Mouse (Mus musculus) T-helper 17 cell (primary cell): ENCODE measurements around the gene Eef1g.

Experiments
- in situ Hi-C, 2 experiments: fragments of 300-600 bp; cut with MboI, MseI; formaldehyde crosslinking; loops; 1 replicate in 1 of 2; 2 replicates in 1 of 2; pipeline ENCODE4 v1.15.1; 2025; ENCODE audit warnings: high pct_unique_total_duplicates in 2 of 2

Gene Eef1g

DNA sequence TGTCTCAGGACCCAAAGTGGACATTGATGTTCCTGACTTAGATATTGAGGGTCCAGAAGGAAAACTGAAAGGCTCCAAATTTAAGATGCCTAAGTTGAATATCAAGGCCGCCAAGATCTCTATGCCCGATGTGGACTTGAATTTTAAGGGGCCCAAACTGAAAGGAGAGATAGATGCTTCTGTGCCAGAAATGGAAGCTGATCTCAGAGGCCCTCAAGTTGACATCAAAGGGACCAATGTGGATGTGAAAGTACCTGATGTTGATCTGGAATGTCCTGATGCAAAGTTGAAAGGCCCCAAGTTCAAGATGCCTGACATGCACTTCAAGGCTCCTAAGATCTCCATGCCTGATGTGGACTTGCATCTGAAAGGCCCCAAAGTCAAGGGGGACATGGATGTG, 40.1 kb downstream of the Eef1g start:
- in situ Hi-C loops = loop anchor here (25.0 kb wide), 3 partner anchors 420 to 830 kb away; partner anchors contain the start of genes Scgb2a2 (in 1 of the 2) and Slc22a8 (in 1 of the 2)

DNA sequence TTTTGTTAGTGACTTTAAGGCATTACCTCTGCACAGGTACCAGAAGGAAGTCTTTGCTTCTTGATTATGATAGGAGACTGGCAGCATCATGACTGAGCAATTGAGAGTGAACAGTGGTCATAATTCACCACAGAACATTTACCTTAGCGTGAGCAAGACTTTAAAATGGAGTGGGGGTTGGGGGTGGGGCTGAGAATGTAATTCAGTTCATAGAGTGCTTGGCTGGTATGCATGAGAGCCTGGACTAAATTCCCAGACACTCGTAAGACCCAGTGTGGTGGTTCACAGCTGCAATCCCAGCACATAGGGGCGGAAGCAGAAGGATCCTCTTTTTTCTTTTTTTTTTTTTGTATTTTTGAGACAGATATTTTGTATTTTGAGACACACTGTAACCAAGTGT, 52.5 kb downstream of the Eef1g start:
- in situ Hi-C loops = loop anchor here (25.0 kb wide), 3 partner anchors 432 to 818 kb away; partner anchors contain the start of genes Scgb2a2 (in 1 of the 2) and Slc22a8 (in 1 of the 2)

DNA sequence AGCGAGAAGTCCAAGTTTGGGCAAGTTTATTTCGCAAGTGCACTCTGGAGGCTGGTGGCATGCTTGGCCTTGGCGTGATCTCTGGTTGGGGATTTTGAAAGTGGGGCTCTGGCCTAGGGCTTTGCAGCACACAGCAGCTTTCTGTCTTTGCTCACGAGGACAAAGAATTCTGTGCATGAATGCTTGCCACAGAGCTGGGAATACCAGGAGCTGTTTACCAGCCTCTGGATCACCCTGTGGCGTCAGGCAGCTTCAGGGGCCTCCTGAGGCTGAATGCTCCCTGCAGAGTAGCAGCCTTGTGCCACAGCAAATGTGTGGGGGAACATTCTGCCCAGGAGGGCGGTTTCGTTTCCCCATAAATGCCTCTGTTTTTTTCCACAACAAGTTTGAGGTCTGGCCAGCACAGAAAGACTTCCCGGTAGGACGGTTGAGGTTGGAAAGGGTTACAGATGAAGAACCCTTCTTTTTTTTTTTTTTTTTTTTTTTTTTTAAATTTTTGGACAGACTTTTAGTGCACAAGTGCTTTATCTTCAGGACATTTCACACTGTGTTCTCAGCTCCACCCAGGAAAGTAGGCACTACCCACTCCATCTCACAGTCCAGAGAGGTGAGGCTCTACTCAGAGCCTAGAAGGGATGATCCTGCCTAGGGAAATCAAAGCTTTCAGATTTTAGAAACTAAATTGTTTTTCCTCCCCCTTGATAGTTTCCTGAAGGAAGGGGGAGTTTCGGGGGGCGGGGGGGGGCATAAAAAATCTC, 56.4 kb downstream of the Eef1g start:
- in situ Hi-C loops = loop anchor here (25.0 kb wide), 3 partner anchors 436 to 814 kb away; partner anchors contain the start of genes Scgb2a2 (in 1 of the 2) and Slc22a8 (in 1 of the 2)

DNA sequence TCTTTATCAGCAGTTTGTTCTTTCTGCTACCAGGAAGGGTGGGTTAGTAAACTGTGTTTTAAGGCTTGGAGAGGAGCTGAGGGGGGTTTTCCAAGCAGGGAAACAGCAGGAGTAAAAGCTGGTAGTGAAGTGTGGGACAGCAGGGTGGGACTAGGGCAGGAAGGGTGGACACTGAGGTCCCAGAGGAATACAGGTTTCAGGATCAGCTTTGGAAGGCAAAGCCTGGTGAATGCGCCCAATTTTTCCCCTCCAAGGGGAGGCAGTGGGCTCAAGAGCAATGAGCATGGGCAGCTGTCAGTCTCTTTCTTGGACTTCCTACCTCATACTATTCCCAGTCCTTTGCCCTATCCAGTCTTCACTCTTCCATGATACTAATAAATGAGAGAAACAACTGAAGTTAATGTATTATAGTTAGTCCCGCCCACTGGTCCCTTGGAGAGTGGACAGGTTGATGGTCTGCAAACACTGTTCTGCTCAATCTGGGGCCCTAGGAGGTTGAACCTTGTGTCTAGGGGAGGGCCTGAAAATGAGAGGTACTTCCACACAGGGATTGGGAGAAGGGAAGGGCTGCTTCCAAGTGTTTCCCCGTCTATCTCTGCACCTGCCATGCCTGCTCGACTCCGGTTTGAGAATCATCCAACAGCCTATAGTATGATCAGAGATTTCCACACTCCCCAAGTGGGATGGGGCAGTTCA, 58.9 kb downstream of the Eef1g start:
- in situ Hi-C loops = no loop called here

DNA sequence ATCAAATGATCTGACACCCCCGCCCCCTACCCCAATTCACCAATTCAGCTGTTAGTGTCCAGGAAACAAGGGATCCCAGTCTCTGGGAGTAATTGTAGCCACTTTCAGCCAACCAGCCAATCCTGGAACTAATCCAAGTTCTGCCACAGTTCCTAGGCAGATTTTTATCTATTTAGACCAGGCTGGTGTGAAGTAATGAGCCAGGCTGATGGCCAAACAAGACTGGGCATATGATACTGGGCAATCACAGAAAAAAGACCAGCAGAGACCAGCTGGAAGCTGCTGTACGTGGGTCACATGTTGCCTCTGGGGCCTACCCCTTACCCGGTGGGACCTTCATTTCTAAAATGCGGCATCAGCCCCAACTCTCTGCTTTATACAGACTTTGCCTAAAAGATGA, 59.8 kb downstream of the Eef1g start:
- in situ Hi-C loops = no loop called here

DNA sequence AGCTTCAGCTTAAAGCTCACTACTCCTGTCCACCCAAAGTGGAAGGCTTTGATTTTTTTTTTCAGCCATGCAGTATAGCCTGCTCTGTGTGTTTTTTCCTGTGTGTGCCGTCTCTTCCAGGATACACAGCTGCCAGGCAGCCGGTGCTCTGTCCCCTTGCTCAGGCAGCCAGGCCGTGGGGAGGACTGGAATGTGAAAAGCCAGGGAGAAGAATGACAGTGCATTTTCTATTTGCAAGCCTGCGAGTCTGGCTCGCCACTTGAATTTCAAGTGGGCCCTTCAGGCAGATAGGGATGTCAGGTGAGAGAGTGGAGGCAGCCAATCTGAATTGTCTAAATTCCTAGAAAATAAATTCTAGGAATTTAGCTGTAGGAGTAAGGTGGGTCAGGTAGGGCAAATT, 61.0 kb downstream of the Eef1g start:
- in situ Hi-C loops = no loop called here
